ENCODE assay signal across 8 mouse cellular contexts in the genomic region with DNA sequence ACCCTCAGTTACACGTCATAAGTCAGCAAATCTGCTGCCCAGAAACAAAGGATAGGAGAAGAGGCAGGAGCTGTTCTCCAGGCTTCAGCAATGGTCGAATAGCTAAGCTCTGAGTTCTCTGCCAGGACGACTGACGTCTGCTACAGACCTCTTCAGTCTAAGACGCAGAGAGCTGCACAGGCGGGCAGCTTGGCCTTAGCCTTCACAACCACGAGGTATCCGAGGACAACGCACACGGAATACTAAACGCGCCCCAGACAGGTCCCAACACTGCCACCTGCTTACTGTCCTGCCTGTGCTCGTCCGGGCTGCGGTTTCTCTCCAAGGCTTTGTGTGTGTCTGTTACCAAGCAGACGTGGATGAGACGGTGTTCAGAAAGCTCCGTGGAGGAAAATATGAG. TPM values are rescaled to one million over a fixed set of nuclear protein-coding genes. Genes with fewer than 3 reads are reported as not detected.
DNase-seq lines count a peak whose midpoint lies in the region; ATAC-seq and TF ChIP-seq lines count a peak whose summit lies in the region.

No protein-coding gene starts in this region.

- TF ChIP-seq CTCF in kidney, adult 2 months (conservative IDR thresholded peaks at IDR 0.05; ENCODE audit: insufficient read depth, insufficient read length, low read depth, low read length): no peak

- peak; percentile 73 for ATAC-seq in frontal cortex, adult (ENCODE audit: low TSS enrichment)
- ATAC-seq in forebrain, embryonic 12.5 days (ENCODE audit: low FRiP score): peak; percentile 86
- no peak for ATAC-seq in erythroid progenitor cell, adult 5-6 weeks (replicated peaks; ENCODE audit: low FRiP score, poor library complexity, severe bottlenecking)

- H3K27ac ChIP-seq in forebrain, embryonic 12.5 days: peak overlapping the region; percentile 47
- no peak overlapping the region for H3K27ac ChIP-seq in kidney, adult 2 months (ENCODE audit: insufficient read depth, low read depth, low read length)

- peaks cover 18% of the 10 kb centered on the region for H3K4me1 ChIP-seq in forebrain, embryonic 12.5 days
- H3K4me1 ChIP-seq in kidney, adult 2 months (ENCODE audit: control insufficient read depth, insufficient read depth, low read length): peaks cover 13% of the 10 kb centered on the region

- H3K9me3 ChIP-seq in forebrain, embryonic 12.5 days: no peaks in the 10 kb centered on the region

- 46% methylated on average over 18 of the region's 18 CpGs for WGBS in forebrain, embryonic 12.5 days
- 76% methylated on average over 18 of the region's 18 CpGs for WGBS in kidney, adult 2 months

- no peak for DNase-seq in frontal cortex, postnatal 14 days (ENCODE audit: low spot score in 2 of 2)
- peak; percentile 15 to 31 for DNase-seq in left cerebral cortex, adult 18-20 months (ENCODE audit: low spot score in 2 of 2)
- DNase-seq in right cerebral cortex, adult 18-20 months: peak; percentile 31
- no peak for DNase-seq in kidney, adult 2 months
- DNase-seq in lung, postnatal 36 days: no peak

- no peak overlapping the region for H3K9ac ChIP-seq in forebrain, embryonic 12.5 days

- TF ChIP-seq POLR2A in kidney, adult 2 months (IDR thresholded peaks at IDR 0.05; ENCODE audit: low read depth, low read length): no peak

- no peak overlapping the region for H3K4me2 ChIP-seq in forebrain, embryonic 12.5 days

- no peak overlapping the region for H3K4me3 ChIP-seq in forebrain, embryonic 12.5 days (replicated peaks)
- H3K4me3 ChIP-seq in kidney, adult 2 months (ENCODE audit: insufficient read depth, low read depth, low read length): no peak overlapping the region

- H3K27me3 ChIP-seq in forebrain, embryonic 12.5 days: no peaks in the 10 kb centered on the region
- no peaks in the 10 kb centered on the region for H3K27me3 ChIP-seq in kidney, adult 2 months (replicated peaks; ENCODE audit: control insufficient read depth, insufficient read depth, low read length)

- no peaks in the 10 kb centered on the region for H3K36me3 ChIP-seq in forebrain, embryonic 12.5 days (replicated peaks)
- no peaks in the 10 kb centered on the region for H3K36me3 ChIP-seq in kidney, adult 2 months (ENCODE audit: control insufficient read depth, insufficient read depth, low read length)

RNA-seq across cellular contexts. Expression of gene Kifc3, which starts 26.8 kb away (rescaled TPM):
- polyA plus RNA-seq in forebrain, embryonic 12.5 days (2016; fragmentation: Nextera tagmentation; extraction: Ambion mirVana): 7.8 and 8.3 TPM in 2 replicates
- 10 to 100 TPM; 55.9 to 58.7 TPM for total RNA-seq in left cerebral cortex, adult 18-20 months (2021)
- polyA plus RNA-seq in kidney, adult 2 months (2012; rRNA removed): 92.3 and 100 TPM in 2 replicates
- total RNA-seq in erythroid progenitor cell, adult 5-6 weeks (2015; ENCODE audit: low replicate concordance): not detected in 2 replicates
- 0.51 and 0.76 TPM in 2 replicates for total RNA-seq in erythroid progenitor cell, adult 5-6 weeks (2017; ENCODE audit: low replicate concordance)

Comparison
In these comparisons a context has a peak if more than half of its experiments do, and no peak if none do; other contexts are left out.
1. DNase-seq: peak in left cerebral cortex, adult 18-20 months (2 of 2) and right cerebral cortex, adult 18-20 months (single experiment); none in frontal cortex, postnatal 14 days (0 of 2), kidney, adult 2 months (single experiment) and lung, postnatal 36 days (single experiment).
2. RNA of gene Kifc3, which starts 26.8 kb away (total RNA-seq): 55.9 to 58.7 TPM in left cerebral cortex, adult 18-20 months; 0.51 to 0.76 TPM in erythroid progenitor cell, adult 5-6 weeks; every median in the first group is over 10 times any median in the second.